Mouse (Mus musculus): Measurements from ENCODE around the gene Ppp1r13l.

Gene Ppp1r13l

DNA sequence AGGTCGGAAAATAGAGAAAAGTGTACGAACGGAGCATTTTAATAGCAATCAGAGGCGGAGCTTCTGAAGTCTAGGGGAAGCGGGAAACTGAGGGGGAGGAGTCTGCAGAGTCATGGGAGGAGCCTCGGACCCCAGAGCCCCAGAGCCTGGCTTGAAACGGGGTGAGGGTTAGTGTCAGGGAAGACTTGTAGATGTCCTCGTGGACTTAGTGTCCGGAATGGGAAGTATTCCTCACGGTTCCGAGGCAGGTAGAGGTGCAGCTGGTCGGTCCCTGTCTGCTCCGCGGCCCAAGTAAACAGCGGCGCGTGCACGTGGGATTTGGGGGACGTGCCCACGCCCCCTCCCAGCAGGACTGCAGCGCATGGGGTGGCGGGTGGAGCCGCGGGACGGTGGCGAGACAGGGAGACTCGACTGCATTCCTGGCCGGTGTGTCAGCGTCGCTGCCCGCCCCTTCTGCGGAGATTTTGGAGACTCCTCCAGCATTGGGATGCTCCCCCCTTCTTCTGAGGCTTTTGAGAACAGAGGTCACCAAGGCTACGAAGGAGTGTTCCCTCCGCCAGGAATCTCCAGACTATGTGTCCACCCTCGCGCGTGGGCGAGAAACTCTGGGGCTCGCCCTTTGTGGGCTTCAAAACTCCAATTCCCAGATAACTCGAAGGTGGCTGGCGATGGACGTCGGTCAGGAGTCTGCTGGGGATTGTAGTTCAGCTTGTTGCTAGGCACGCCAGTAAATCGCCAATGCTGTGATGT is 518 bp downstream of the Ppp1r13l start:
- in situ Hi-C loops (cut with MboI; ENCODE audit: low pct_unique_long_range_greater_than_20kb in 1 of 2, low sequenced_read_pairs in 2 of 2, unreplicated experiment in 1 of 2), result no loop called here

DNA sequence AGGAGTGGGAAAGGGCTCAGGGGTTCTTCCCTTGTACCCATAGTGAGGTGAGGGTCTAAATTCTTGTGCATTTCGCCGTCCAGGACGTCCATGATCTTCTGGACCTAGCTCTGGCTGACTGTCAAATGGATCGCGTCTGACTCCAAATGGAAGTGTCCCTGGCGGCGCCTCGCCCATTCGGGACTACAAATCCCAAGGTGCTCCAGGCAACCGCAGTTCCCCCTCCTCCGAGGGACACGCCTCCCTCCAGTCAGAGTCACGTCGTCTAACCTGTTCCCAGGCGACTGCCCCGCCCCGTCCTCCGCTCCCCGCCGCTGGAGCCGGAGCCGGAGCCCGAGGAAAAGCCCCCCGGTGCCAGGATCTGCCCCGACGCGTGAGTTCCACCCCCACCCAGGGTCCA is 1.4 kb downstream of the Ppp1r13l start:
- in situ Hi-C loops (cut with MboI; ENCODE audit: low pct_unique_long_range_greater_than_20kb in 1 of 2, low sequenced_read_pairs in 2 of 2, unreplicated experiment in 1 of 2), result no loop called here

DNA sequence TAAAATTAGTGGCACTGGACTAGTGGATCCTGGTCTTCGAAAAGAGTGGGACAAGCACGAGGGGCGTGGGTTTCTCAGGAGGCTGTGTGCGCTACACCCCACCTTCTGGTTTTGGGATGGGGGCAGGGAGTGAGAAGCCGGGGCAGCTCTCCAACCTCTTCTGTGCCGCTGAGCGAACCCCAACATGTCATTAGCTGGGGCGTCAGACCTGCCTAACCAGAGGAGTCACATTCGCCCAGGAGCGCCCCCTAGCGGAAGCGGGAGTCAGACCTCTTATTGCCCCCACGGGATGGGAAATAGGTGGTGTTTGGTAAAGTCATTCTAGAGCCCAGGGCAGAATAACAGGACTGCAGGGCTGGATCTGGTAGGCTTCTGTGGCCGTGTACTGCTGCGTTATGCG is 2.2 kb downstream of the Ppp1r13l start:
- in situ Hi-C loops (cut with MboI; ENCODE audit: low pct_unique_long_range_greater_than_20kb in 1 of 2, low sequenced_read_pairs in 2 of 2, unreplicated experiment in 1 of 2), result no loop called here

DNA sequence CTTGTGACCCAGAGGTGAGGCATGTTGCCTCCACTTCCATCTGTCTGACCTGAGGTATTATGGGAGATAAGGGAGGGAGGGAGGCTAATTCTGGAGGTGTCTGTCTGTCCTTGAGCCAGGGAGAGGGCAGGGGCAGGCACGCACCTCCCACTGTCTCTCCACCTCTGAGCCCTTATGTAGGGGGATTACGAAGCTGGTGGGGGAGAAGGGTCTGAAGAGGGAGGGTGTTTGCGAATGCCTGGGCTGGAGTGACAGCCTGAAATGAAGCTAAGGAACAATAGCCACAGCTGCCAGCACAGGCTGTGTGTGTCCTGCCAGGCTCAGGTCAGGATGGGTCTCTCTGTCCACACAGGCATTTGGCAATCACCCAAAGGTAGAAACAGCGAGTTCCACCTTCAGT is 2.7 kb downstream of the Ppp1r13l start:
- in situ Hi-C loops (cut with MboI; ENCODE audit: low pct_unique_long_range_greater_than_20kb in 1 of 2, low sequenced_read_pairs in 2 of 2, unreplicated experiment in 1 of 2), result no loop called here

DNA sequence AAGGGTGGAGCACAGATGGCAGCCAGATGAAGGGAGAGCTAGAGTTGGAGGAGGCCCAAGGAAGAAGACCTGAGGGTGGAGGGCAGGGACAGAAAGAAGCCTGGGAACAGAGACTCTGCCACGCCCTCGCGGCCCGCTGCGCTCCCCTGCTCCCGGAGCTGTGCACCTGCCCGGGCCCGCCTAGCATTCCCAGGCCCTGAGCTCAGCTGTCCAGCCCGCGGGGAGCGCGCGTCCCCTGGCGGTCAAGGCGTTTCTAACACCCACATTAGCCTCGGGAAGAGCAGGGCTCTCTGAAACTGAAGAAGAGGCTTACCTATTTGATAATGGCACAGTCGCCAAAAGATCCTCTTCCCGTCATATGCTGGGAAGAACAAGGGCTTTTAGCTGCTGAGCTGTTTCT is 4.3 kb downstream of the Ppp1r13l start:
- in situ Hi-C loops (cut with MboI; ENCODE audit: low pct_unique_long_range_greater_than_20kb in 1 of 2, low sequenced_read_pairs in 2 of 2, unreplicated experiment in 1 of 2), result no loop called here

DNA sequence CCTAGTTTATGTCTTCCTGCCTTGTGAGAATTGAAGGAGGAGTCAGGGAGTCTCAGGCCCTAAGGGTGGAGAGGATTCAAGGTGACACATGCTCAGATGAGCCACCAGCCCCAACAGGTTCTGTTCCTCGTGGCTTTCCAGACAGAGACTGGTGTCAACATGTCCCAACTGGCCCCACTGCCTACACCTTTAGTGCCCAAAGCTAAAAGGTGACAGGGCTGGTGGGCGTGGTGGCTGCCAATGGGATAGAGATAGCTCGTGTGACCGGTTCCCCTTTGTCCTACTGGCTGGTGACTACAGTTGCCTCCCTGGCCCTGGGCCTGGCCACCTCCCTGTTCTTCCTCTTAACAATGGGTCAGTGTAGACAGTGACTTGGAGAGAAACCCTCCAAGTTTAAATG is 5.8 kb downstream of the Ppp1r13l start:
- in situ Hi-C loops (cut with MboI; ENCODE audit: low pct_unique_long_range_greater_than_20kb in 1 of 2, low sequenced_read_pairs in 2 of 2, unreplicated experiment in 1 of 2), result no loop called here

DNA sequence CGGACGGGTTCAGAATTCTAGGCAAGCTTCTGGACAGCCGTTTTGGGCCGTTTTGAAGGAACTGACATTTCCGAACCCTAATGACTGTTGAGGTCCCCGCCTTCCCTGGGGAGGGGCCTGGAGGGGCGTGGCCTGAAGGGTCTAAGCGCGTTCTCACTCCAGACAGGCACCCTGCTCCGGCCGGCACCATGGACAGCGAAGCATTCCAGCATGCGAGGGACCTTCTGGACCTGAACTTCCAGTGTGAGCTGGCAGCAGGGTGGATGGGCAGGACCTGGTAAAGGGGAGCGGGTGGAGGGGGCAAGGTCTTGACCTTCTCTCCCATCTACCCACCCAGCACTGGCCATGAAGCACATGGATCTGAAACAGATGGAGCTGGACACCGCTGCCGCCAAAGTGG is 8.8 kb downstream of the Ppp1r13l start:
- in situ Hi-C loops (cut with MboI; ENCODE audit: low pct_unique_long_range_greater_than_20kb in 1 of 2, low sequenced_read_pairs in 2 of 2, unreplicated experiment in 1 of 2), result no loop called here

DNA sequence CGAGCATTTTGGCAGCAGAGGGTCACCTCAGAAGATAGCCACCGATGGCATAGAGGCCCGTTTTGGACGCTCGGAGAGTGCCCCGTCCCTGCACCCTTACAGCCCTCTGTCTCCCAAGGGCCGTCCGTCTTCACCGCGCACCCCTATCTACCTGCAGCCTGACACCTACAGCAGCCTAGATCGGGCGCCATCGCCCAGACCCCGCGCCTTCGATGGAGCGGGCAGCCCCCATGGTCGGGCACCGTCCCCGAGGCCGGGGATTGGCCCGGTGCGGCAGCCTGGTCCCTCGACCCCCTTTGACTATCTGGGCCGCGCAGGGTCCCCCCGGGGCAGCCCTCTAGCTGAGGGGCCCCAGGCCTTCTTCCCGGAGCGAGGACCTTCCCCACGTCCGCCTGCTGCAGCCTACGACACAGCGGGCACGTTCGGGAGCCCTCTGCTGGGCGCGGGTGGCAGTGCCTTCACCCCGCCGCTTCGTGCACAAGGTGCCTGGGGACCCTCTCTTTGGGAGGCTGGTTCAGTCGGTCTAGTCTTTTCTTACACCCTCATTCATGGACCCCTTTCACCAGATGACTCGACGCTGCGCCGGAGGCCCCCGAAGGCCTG is 10.4 kb downstream of the Ppp1r13l start:
- in situ Hi-C loops (cut with MboI; ENCODE audit: low pct_unique_long_range_greater_than_20kb in 1 of 2, low sequenced_read_pairs in 2 of 2, unreplicated experiment in 1 of 2), result no loop called here

DNA sequence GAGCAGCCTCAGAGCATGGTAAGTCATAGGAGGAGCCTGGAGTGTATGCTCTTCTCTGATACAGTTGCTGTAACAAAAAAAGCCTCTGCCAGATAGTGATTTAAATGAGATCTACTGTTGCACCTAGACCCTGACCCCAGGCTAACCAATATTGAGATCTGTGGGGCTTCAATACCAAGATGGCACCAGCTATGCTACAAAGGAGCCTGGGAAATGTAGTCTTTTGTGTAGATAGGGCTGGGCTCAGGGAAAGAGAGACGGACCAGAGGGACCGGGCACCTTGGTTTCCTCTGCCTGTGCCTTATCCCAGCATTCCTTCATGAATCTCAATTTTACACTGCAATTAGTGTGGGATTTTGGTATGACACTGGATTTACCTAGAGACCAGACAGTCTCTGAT is 13.8 kb downstream of the Ppp1r13l start:
- in situ Hi-C loops (cut with MboI; ENCODE audit: low pct_unique_long_range_greater_than_20kb in 1 of 2, low sequenced_read_pairs in 2 of 2, unreplicated experiment in 1 of 2), result no loop called here

DNA sequence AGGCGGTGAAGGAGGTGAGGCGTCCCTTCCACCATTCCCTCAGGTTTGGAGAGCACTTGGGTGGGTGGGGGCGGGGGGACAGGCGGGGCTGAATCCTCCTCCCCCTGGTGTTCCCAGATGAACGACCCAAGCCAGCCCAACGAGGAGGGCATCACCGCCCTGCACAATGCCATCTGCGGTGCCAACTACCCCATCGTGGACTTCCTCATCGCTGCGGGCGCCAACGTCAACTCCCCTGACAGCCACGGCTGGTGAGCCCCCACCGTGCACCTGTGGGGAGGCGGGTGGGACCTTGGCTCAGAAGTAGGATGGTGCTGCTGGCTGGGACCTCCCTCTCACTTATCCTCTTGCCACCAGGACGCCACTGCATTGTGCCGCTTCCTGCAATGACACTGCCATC is 15.8 kb downstream of the Ppp1r13l start:
- in situ Hi-C loops (cut with MboI; ENCODE audit: low pct_unique_long_range_greater_than_20kb in 1 of 2, low sequenced_read_pairs in 2 of 2, unreplicated experiment in 1 of 2), result no loop called here

DNA sequence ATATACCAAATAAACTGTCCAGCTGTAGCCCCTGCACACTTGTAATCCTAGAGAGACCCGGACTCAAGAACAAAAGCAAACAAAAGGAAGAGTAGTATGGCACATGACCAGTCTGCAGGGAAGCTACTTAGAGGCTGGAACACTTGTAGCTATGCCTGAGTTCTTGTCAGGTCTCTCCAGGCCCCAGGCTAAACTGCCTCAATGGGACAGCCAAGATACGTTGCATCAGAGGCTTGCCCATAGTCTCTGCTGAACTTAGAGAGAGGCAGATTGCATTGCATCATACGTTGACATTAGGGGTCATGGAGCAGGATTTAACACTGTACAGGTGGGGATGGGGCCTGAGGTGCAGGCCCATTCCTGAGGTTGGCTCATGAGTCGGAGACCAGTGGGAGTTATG is 16.5 kb downstream of the Ppp1r13l start:
- in situ Hi-C loops (cut with MboI; ENCODE audit: low pct_unique_long_range_greater_than_20kb in 1 of 2, low sequenced_read_pairs in 2 of 2, unreplicated experiment in 1 of 2), result no loop called here

DNA sequence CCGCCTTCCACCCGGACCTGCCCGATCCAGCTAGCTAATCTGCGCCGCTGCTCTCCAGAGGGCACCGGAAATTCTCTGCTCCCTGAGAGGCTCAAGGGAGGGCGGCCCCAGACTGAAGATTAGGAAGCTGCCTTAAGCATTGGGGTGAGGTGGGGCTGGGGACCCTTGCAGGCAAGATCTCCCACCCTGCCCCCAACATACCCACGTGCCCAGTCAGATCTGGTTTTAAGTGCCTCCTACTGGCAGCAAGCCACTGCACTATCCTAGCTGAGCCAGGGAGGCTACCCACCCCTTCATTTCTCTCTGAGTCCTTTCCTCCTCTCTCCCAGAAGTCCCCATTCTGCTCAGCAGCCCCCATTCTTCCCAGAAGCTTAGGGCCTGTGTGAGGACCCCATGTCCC is 18.5 kb downstream of the Ppp1r13l start:
- in situ Hi-C loops (cut with MboI; ENCODE audit: low pct_unique_long_range_greater_than_20kb in 1 of 2, low sequenced_read_pairs in 2 of 2, unreplicated experiment in 1 of 2), result no loop called here

DNA sequence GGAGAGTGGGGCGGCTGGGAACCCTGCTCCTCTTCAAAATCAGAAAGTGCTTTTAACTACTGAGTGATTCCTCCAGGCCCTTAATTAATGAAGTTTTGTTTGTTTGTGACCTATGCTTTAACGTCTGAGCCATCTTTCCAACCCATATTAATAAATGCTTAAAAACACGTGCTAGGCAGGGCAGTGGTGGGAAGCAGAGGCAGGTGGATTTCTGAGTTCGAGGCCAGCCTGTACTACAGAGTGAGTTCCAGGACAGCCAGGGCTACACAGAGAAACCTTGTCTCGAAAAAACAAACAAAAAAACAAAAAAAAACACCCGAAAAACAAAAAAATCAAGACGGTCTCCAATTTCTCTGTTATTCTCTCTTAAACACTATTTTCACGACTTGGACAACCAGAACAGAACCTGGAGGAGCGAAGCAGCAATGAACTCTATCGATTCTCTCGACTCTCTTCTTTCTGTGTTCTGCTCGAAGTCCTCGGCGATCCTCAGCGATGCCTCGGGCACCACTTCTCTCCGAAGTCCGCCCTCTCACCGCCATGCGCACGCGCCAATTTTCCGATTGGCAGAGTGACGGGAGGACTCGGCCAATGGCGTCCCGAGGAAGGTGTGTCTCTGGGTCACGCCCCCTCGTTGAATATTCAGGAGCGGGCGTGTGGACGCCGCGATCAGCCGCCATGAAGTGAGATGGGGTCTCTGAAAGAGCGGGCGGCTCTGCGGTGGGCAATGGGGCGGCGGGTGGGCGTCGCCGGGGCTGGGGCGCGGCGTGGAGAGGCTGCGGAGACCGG is 22.0 kb downstream of the Ppp1r13l start, which contains the start of gene Ercc2:
Ercc2 (plus strand) TSS at position 634 of the 789 bp plus-strand sequence.
- in situ Hi-C loops (cut with MboI; ENCODE audit: low pct_unique_long_range_greater_than_20kb in 1 of 2, low sequenced_read_pairs in 2 of 2, unreplicated experiment in 1 of 2), result no loop called here

DNA sequence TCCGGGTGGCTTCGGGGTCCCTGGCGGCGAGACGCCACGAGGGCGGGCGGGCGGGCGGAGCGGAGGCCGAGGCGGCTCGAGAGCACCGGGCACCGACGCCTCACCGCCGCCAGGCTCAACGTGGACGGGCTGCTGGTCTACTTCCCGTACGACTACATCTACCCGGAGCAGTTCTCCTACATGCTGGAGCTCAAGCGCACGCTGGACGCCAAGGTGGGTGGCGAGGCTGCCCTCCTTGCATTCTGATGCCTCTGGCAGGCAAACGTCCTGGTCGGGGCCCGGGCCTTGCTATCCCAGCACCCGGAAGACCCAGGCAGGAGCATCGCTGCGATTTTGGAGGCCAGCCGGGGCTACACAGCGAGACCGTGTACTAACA is 22.6 kb downstream of the Ppp1r13l start:
- in situ Hi-C loops (cut with MboI; ENCODE audit: low pct_unique_long_range_greater_than_20kb in 1 of 2, low sequenced_read_pairs in 2 of 2, unreplicated experiment in 1 of 2), result no loop called here

DNA sequence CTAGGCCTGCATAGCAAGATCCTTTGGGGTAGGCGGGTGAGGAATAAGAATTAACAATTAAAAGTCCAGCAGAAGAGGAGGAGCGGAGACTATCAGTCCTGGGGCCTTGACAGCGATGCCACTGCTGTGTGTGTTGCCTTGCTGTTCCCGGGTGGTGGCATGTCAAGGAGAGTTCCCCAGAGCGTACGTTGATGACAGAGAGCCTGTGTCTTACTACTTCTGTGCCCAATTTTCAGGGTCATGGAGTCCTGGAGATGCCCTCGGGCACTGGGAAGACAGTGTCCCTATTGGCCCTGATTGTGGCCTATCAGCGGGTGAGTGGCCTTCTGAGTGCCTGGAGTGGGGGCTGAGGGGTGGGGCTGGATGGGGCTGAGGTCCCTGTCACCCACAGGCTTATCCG is 24.2 kb downstream of the Ppp1r13l start:
- in situ Hi-C loops (cut with MboI; ENCODE audit: low pct_unique_long_range_greater_than_20kb in 1 of 2, low sequenced_read_pairs in 2 of 2, unreplicated experiment in 1 of 2), result no loop called here

DNA sequence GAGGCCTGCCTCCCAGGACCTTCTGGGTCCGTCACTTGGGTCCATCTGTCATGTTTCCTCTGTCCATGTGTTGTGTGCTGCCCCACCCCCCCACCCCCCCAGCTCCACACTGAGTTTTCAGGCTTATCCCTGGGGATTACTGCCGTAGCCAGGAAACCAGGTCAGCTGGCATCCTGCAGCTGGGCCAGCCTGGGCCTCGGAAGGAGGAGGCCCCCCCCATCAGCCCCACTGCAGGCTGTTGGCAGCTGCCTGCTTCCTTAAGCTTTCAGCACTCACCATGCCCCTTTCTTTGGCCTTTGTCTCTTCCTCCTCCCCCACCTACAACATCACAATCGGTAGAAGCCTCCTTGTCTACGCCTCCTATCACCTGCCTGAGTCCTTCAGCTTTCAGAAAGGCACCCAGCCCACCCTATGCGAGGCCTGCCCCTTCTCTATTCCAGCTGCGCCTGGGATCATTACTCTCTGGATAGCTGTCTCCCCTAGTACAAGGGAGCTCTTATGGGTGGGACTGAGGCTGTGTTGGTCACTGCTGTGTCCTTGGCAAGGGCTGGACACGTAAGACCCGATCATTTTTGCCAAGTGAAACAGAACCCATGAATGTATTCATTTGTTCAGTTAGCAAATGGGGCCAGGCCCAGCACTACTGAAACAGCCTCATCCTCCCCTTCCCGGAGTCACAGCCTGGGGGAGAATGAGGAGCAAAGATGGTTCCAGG is 29.3 kb downstream of the Ppp1r13l start:
- in situ Hi-C loops (cut with MboI; ENCODE audit: low pct_unique_long_range_greater_than_20kb in 1 of 2, low sequenced_read_pairs in 2 of 2, unreplicated experiment in 1 of 2), result no loop called here

DNA sequence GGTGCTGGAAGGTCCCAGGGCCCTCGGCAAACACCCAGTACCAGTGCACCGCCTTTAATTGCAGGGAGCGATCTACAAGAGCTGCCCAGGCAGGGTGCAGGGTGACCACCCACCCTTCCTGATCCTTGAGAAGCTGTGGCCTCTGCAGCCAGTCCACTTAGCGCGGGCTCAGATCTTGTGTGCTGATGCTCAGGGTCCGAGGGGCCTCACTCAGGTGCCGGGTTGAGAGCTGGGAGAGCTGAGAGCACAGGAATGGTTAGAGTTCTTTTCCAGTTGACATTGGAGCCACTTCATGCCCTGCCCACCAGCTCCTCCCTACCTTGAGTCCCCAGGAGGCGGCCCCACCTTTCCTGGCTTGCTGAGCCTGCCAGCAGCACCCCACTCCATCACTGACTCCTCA is 34.9 kb downstream of the Ppp1r13l start:
- in situ Hi-C loops (cut with MboI; ENCODE audit: low pct_unique_long_range_greater_than_20kb in 1 of 2, low sequenced_read_pairs in 2 of 2, unreplicated experiment in 1 of 2), result no loop called here

DNA sequence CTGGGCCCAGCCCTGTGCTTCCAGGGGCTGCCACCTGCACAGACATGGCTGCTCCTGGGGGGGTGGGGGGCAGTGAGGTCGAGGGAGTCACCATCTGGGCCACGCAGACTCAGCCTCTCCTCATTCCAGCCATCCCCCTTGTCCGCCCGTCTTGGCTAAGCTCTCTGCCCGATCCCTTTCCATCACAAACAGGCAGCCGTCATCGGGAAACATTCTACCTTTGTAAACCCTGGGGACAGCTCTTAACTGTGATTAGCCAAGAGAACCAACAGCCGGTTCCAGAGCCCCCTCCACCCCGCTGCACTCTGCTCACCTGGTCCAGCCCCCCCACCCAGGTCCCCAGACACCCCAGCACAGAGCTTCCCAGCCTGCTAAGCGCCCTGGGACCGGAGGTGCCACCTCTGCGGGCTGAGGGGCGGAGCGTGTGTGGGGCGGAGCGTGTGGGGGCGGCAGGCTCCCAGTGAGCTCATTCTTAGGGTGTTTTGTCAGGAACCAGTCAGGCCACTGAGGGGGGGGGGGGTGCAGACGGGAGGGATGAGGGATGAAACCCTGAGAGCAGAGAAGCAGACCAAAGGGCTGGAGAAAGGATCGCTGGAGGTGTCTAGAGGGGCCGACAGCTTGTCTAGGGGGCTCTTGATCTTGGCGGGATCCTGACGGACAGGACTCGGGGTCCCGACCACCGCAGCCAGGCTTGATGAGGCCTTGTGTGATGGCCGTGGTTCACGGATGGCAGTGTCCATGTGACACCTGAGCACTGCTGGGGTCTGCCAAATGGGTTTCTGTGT is 40.1 kb downstream of the Ppp1r13l start:
- in situ Hi-C loops (cut with MboI; ENCODE audit: low pct_unique_long_range_greater_than_20kb in 1 of 2, low sequenced_read_pairs in 2 of 2, unreplicated experiment in 1 of 2), result loop anchor here in 1 of 2 experiments (25.0 kb wide), 1 partner anchor 388 kb away; the partner anchor contains the start of gene Cblc
